Mouse (Mus musculus) lung, postnatal 0 days (tissue): ENCODE data around the gene Atf7ip. TPM values are rescaled to one million over a fixed set of nuclear protein-coding genes. Genes with fewer than 3 reads are reported as not detected.

Experiments used
- ATAC-seq: fragments of 200-750 bp; cut with Nextera tagmentation; 2 replicates; pipeline ENCODE4 v1.8.0; 2017; ENCODE audit warnings: moderate library complexity
- DNase-seq: peaks from one replicate; pipeline ENCODE4 v3.0.0-alpha.2; 2016; ENCODE audit warnings: low spot score
- H3K27ac ChIP-seq: fragments of 300-500 bp; sonication (generic); 2 replicates; pipeline ENCODE4 v1.5.1; 2014; ENCODE audit warnings: antibody characterized with exemption, mild to moderate bottlenecking, low read length, mixed read lengths
- H3K27me3 ChIP-seq: fragments of 300-500 bp; sonication (generic); replicated peaks from 2 replicates; pipeline ENCODE4 v1.6.1; 2014; ENCODE audit warnings: low read length, mixed read lengths; ENCODE audit not compliant: insufficient read depth
- H3K36me3 ChIP-seq: fragments of 300-500 bp; sonication (generic); 2 replicates; pipeline ENCODE4 v1.6.1; 2014; ENCODE audit warnings: low read length, mixed read lengths; ENCODE audit not compliant: insufficient read depth
- H3K4me1 ChIP-seq: fragments of 300-500 bp; sonication (generic); 2 replicates; pipeline ENCODE4 v1.6.1; 2014; ENCODE audit warnings: antibody characterized with exemption, low read depth, low read length, mixed read lengths; ENCODE audit not compliant: insufficient read depth
- H3K4me2 ChIP-seq: fragments of 300-500 bp; sonication (generic); replicated peaks from 2 replicates; pipeline ENCODE4 v1.6.1; 2014; ENCODE audit warnings: low read depth, mild to moderate bottlenecking, low read length, moderate library complexity, mixed read lengths
- H3K4me3 ChIP-seq: fragments of 300-500 bp; sonication (generic); 2 replicates; pipeline ENCODE4 v1.5.1; 2014; ENCODE audit warnings: low read depth, low read length
- H3K9ac ChIP-seq: fragments of 300-500 bp; sonication (generic); replicated peaks from 2 replicates; pipeline ENCODE4 v1.6.1; 2014; ENCODE audit warnings: low read depth, mild to moderate bottlenecking
- H3K9me3 ChIP-seq: fragments of 300-500 bp; sonication (generic); 2 replicates; pipeline ENCODE4 v1.6.1; 2016; ENCODE audit warnings: low read length, mixed read lengths
- CTCF ChIP-seq: IDR thresholded peaks from 2 replicates; pipeline ENCODE4 v1.5.1; 2016; ENCODE audit warnings: antibody characterized with exemption, mild to moderate bottlenecking
- EP300 ChIP-seq: IDR thresholded peaks from 2 replicates; pipeline ENCODE4 v1.6.1; 2016; ENCODE audit warnings: antibody characterized with exemption, mild to moderate bottlenecking, control low read depth
- WGBS: fragments of 180-500 bp; shearing (Covaris S2); extraction: QIAGEN DNeasy Blood & Tissue Kit; methylation state at CpG from one replicate; pipeline ENCODE4 v1.1.7; 2014; 5-methylcytosine and 5-hydroxymethylcytosine counted together
- polyA plus RNA-seq: library from polyadenylated mRNA; unstranded; fragments of >200 nt; fragmentation: Nextera tagmentation; extraction: Ambion mirVana; gene quantifications from 2 replicates; pipeline ENCODE4 v1.2.1, GENCODE M21; 2015

Gene Atf7ip
- polyA plus RNA-seq, 1 experiment from 2014 or later = 13.9 TPM

- Histone ChIP-seq H3K27me3 (no peaks in the 10 kb centered on the region), H3K9me3 (no peaks in the 10 kb centered on the region), H3K36me3 (no peaks in the 10 kb centered on the region), H3K9ac (no peak overlapping the region), H3K27ac (no peak overlapping the region), H3K4me1 (no peaks in the 10 kb centered on the region), H3K4me3 (no peak overlapping the region), H3K4me2 (no peak overlapping the region)
- ATAC-seq = no peak
- no peak for DNase-seq
- 80% methylated on average over 4 of the region's 4 CpGs for WGBS
- no peak for TF ChIP-seq CTCF
- no peak for TF ChIP-seq EP300
These were observed 19.6 kb downstream of the Atf7ip start for GRCm38 (mm10) chr6:136525567-136525966.

DNA sequence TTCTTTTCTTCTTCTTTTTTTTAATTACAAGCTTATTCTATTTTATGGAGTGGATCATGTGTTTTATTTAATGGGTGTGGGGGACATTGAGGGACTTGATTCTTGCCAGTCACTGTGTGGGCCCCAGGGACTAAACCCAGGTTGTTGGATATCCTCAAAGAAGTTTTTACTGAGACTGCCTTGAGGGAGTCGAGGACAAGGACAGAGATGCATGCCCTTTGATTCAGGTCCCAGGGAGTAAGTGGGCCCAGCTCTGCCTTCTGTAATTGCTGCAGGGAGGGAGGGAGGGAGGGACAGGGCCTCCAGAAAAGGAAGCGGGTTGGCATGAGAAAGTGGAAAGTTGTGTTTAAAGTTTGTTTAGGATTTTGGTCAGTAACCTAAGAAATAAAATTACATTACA lies 23.2 kb downstream of the Atf7ip start:
- H3K9ac ChIP-seq = no peak overlapping the region

DNA sequence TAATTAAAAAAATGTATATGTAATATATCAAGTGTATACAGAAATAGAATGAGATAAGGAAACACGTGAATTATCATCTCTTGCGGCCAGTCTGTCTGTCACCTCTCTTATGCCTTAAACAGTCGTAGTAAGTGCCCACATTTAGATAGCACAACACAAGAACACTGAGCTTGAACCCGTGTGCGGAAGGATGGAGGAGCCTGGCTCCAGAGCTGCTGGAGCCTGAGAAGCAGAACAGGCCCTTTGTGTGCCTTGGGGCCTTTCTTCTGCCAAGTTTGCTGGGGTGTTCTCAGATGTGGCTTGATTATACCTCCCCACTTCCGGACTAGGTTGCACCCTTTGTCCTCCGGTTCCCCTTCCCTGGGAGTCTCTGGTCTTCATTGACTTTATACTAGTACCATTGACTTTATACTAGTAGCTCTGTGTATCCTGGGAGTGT lies 25.8 kb downstream of the Atf7ip start:
- WGBS = 16% methylated on average over 7 of the region's 7 CpGs
- ATAC-seq (peak; percentile 63), DNase-seq (peak; percentile 66)
- Histone ChIP-seq H3K27ac (peak overlapping the region; percentile 72), H3K36me3 (no peaks in the 10 kb centered on the region), H3K9me3 (no peaks in the 10 kb centered on the region), H3K27me3 (no peaks in the 10 kb centered on the region), H3K4me3 (no peak overlapping the region; the same call in 1 of the 2 replicates), H3K4me1 (peaks cover 6% of the 10 kb centered on the region; the same call in 1 of the 2 replicates), H3K4me2 (peak overlapping the region; percentile 9), H3K9ac (no peak overlapping the region)
- TF ChIP-seq EP300 (no peak), CTCF (no peak)

More for the DNA sequence above, 23.2 kb downstream of the Atf7ip start:
- Histone ChIP-seq H3K9me3 (no peaks in the 10 kb centered on the region), H3K4me1 (peaks cover 3% of the 10 kb centered on the region; the same call in 1 of the 2 replicates), H3K4me2 (no peak overlapping the region), H3K36me3 (no peaks in the 10 kb centered on the region), H3K27ac (no peak overlapping the region), H3K4me3 (no peak overlapping the region), H3K27me3 (no peaks in the 10 kb centered on the region)
- no peak for ATAC-seq
- TF ChIP-seq EP300 = no peak
- TF ChIP-seq CTCF = no peak
- 50% methylated on average over 2 of the region's 2 CpGs for WGBS
- DNase-seq = no peak

- Histone ChIP-seq H3K9me3 (no peaks in the 10 kb centered on the region), H3K4me1 (peaks cover 6% of the 10 kb centered on the region; the same call in 1 of the 2 replicates), H3K4me2 (peak overlapping the region; percentile 9), H3K27ac (peak overlapping the region; percentile 72), H3K4me3 (no peak overlapping the region; the same call in 1 of the 2 replicates), H3K9ac (0 out of 2 replicates have a peak overlapping the region, but pooled peaks have one; percentile 16), H3K36me3 (no peaks in the 10 kb centered on the region), H3K27me3 (no peaks in the 10 kb centered on the region)
- DNase-seq (peak; percentile 92), ATAC-seq (peak; percentile 94)
- no peak; the same call in 1 of the 2 replicates for TF ChIP-seq EP300
- TF ChIP-seq CTCF = no peak
- 9% methylated on average over 7 of the region's 7 CpGs for WGBS
These were observed 26.7 kb downstream of the Atf7ip start for GRCm38 (mm10) chr6:136532535-136533291.

- TF ChIP-seq EP300 (no peak), CTCF (no peak)
- no peaks in the 10 kb centered on the region for H3K27me3 ChIP-seq
- no peak overlapping the region for H3K4me3 ChIP-seq
- ATAC-seq (no peak), DNase-seq (no peak)
- H3K9ac ChIP-seq = no peak overlapping the region
- H3K4me2 ChIP-seq = no peak overlapping the region
- H3K4me1 ChIP-seq = peaks cover 6% of the 10 kb centered on the region; the same call in 1 of the 2 replicates
- no peak overlapping the region for H3K27ac ChIP-seq
- no peaks in the 10 kb centered on the region for H3K9me3 ChIP-seq
- H3K36me3 ChIP-seq = no peaks in the 10 kb centered on the region
- 54% methylated on average over 4 of the region's 4 CpGs for WGBS
These were observed 27.8 kb downstream of the Atf7ip start for GRCm38 (mm10) chr6:136533804-136534203.

- ATAC-seq (no peak), DNase-seq (no peak)
- Histone ChIP-seq H3K27ac (peak overlapping the region; percentile 51; the same call in 1 of the 2 replicates), H3K9ac (no peak overlapping the region), H3K36me3 (no peaks in the 10 kb centered on the region), H3K4me2 (no peak overlapping the region), H3K4me3 (no peak overlapping the region), H3K9me3 (no peaks in the 10 kb centered on the region), H3K4me1 (peaks cover 6% of the 10 kb centered on the region; the same call in 1 of the 2 replicates), H3K27me3 (no peaks in the 10 kb centered on the region)
- TF ChIP-seq EP300 (no peak), CTCF (no peak)
- WGBS = 45% methylated on average over 3 of the region's 3 CpGs
These were observed 28.5 kb downstream of the Atf7ip start for GRCm38 (mm10) chr6:136534444-136534843.
